Mouse (Mus musculus): ENCODE data around the gene Spcs1. TPM values are rescaled to one million over a fixed set of nuclear protein-coding genes. Genes with fewer than 3 reads are reported as not detected.

Spcs1 gene
- total RNA-seq (2014; rRNA removed; ENCODE audit: low replicate concordance) = 309 and 340 TPM in 2 replicates
- polyA plus RNA-seq (2015; fragmentation: Nextera tagmentation; extraction: Ambion mirVana) = 429 and 459 TPM in 2 replicates

GRCm38 (mm10) chr14:31001307-31002205, at the start of gene Spcs1, which contains the start of gene Glt8d1:
Gene Spcs1, minus strand, starts transcription at chr14:31001672.
Gene Glt8d1, plus strand, starts transcription at chr14:31001400.
- Histone ChIP-seq H3K4me3 (ENCODE audit: low read depth, low read length) (peak within 1 kb of the TSS; percentile 97), H3K36me3 (replicated peaks; ENCODE audit: control insufficient read depth, insufficient read depth, low read length) (peaks cover 14% of the 10 kb centered on the region), H3K4me2 (ENCODE audit: low read depth, low read length) (peak within 1 kb of the TSS; percentile 74), H3K4me1 (ENCODE audit: control insufficient read depth, insufficient read depth) (peaks cover 10% of the 10 kb centered on the region), H3K27ac (ENCODE audit: low read depth) (peak within 1 kb of the TSS; percentile 86), H3K27me3 (ENCODE audit: control insufficient read depth, insufficient read depth, low read length) (no peaks in the 10 kb centered on the region), H3K9me3 (replicated peaks; ENCODE audit: control insufficient read depth, low read length) (no peaks in the 10 kb centered on the region), H3K9ac (replicated peaks; ENCODE audit: low read depth, low read length) (peak within 1 kb of the TSS; percentile 74)
- under 1% methylated on average over 78 of the region's 84 CpGs for WGBS
- DNase-seq (ENCODE audit: low spot score) = peak; percentile 79
- peak; percentile 93 for ATAC-seq (ENCODE audit: insufficient read depth, low read depth)
- TF ChIP-seq EP300 (IDR thresholded peaks at IDR 0.05; ENCODE audit: low read depth) (0 out of 2 replicates have a peak, but pooled peaks have one; percentile 40), CTCF (IDR thresholded peaks at IDR 0.05; ENCODE audit: low read depth) (no peak)

GRCm38 (mm10) chr14:31045817-31046216, 44.3 kb upstream of the Spcs1 start:
- no peaks in the 10 kb centered on the region for H3K4me1 ChIP-seq (ENCODE audit: control insufficient read depth, insufficient read depth)
- no peak overlapping the region for H3K4me2 ChIP-seq (ENCODE audit: low read depth, low read length)
- TF ChIP-seq CTCF (IDR thresholded peaks at IDR 0.05; ENCODE audit: low read depth) (no peak), EP300 (IDR thresholded peaks at IDR 0.05; ENCODE audit: low read depth) (no peak)
- H3K9me3 ChIP-seq (replicated peaks; ENCODE audit: control insufficient read depth, low read length) = no peaks in the 10 kb centered on the region
- no peaks in the 10 kb centered on the region for H3K27me3 ChIP-seq (ENCODE audit: control insufficient read depth, insufficient read depth, low read length)
- no peak overlapping the region for H3K9ac ChIP-seq (replicated peaks; ENCODE audit: low read depth, low read length)
- ATAC-seq (ENCODE audit: insufficient read depth, low read depth) = no peak
- H3K36me3 ChIP-seq (replicated peaks; ENCODE audit: control insufficient read depth, insufficient read depth, low read length) = peaks cover 75% of the 10 kb centered on the region
- whole genome bisulfite sequencing = 92% methylated on average over 1 of the region's 1 CpGs
- no peak overlapping the region for H3K27ac ChIP-seq (ENCODE audit: low read depth)
- no peak overlapping the region for H3K4me3 ChIP-seq (ENCODE audit: low read depth, low read length)
- DNase-seq (ENCODE audit: low spot score) = no peak

GRCm38 (mm10) chr14:31045296-31045695, 43.8 kb upstream of the Spcs1 start:
- 89% methylated on average over 5 of the region's 5 CpGs for WGBS
- Histone ChIP-seq H3K4me3 (ENCODE audit: low read depth, low read length) (no peak overlapping the region), H3K9me3 (replicated peaks; ENCODE audit: control insufficient read depth, low read length) (no peaks in the 10 kb centered on the region), H3K27me3 (ENCODE audit: control insufficient read depth, insufficient read depth, low read length) (no peaks in the 10 kb centered on the region), H3K27ac (ENCODE audit: low read depth) (no peak overlapping the region), H3K4me2 (ENCODE audit: low read depth, low read length) (no peak overlapping the region), H3K4me1 (ENCODE audit: control insufficient read depth, insufficient read depth) (no peaks in the 10 kb centered on the region), H3K9ac (replicated peaks; ENCODE audit: low read depth, low read length) (no peak overlapping the region), H3K36me3 (replicated peaks; ENCODE audit: control insufficient read depth, insufficient read depth, low read length) (peaks cover 69% of the 10 kb centered on the region)
- ATAC-seq (ENCODE audit: insufficient read depth, low read depth) (no peak), DNase-seq (ENCODE audit: low spot score) (no peak)
- TF ChIP-seq CTCF (IDR thresholded peaks at IDR 0.05; ENCODE audit: low read depth) = no peak
- no peak for TF ChIP-seq EP300 (IDR thresholded peaks at IDR 0.05; ENCODE audit: low read depth)

GRCm38 (mm10) chr14:31025785-31026184, 24.3 kb upstream of the Spcs1 start:
- no peak for ATAC-seq (ENCODE audit: insufficient read depth, low read depth)
- 76% methylated on average over 3 of the region's 3 CpGs for WGBS
- peaks cover 61% of the 10 kb centered on the region for H3K36me3 ChIP-seq (replicated peaks; ENCODE audit: control insufficient read depth, insufficient read depth, low read length)
- H3K27ac ChIP-seq (ENCODE audit: low read depth) = no peak overlapping the region
- H3K27me3 ChIP-seq (ENCODE audit: control insufficient read depth, insufficient read depth, low read length) = no peaks in the 10 kb centered on the region
- TF ChIP-seq CTCF (IDR thresholded peaks at IDR 0.05; ENCODE audit: low read depth) = peak; percentile 28; the same call in 1 of the 2 replicates
- TF ChIP-seq EP300 (IDR thresholded peaks at IDR 0.05; ENCODE audit: low read depth) = no peak
- H3K9ac ChIP-seq (replicated peaks; ENCODE audit: low read depth, low read length) = no peak overlapping the region
- H3K9me3 ChIP-seq (replicated peaks; ENCODE audit: control insufficient read depth, low read length) = no peaks in the 10 kb centered on the region
- no peak for DNase-seq (ENCODE audit: low spot score)
- 0 out of 2 replicates have a peak, but pooled peaks cover under 1% of the 10 kb centered on the region for H3K4me1 ChIP-seq (ENCODE audit: control insufficient read depth, insufficient read depth)
- H3K4me2 ChIP-seq (ENCODE audit: low read depth, low read length) = no peak overlapping the region
- H3K4me3 ChIP-seq (ENCODE audit: low read depth, low read length) = no peak overlapping the region

- ATAC-seq (ENCODE audit: insufficient read depth, low read depth) = no peak
Measured at GRCm38 (mm10) chr14:31022579-31022978, 21.1 kb upstream of the Spcs1 start.

More at GRCm38 (mm10) chr14:31022579-31022978, 21.1 kb upstream of the Spcs1 start:
- Histone ChIP-seq H3K4me2 (ENCODE audit: low read depth, low read length) (no peak overlapping the region), H3K9me3 (replicated peaks; ENCODE audit: control insufficient read depth, low read length) (no peaks in the 10 kb centered on the region), H3K27ac (ENCODE audit: low read depth) (no peak overlapping the region), H3K27me3 (ENCODE audit: control insufficient read depth, insufficient read depth, low read length) (no peaks in the 10 kb centered on the region), H3K36me3 (replicated peaks; ENCODE audit: control insufficient read depth, insufficient read depth, low read length) (peaks cover 34% of the 10 kb centered on the region), H3K4me1 (ENCODE audit: control insufficient read depth, insufficient read depth) (peaks cover 19% of the 10 kb centered on the region), H3K4me3 (ENCODE audit: low read depth, low read length) (no peak overlapping the region), H3K9ac (replicated peaks; ENCODE audit: low read depth, low read length) (no peak overlapping the region)
- TF ChIP-seq EP300 (IDR thresholded peaks at IDR 0.05; ENCODE audit: low read depth) = no peak
- no peak for DNase-seq (ENCODE audit: low spot score)
- 17% methylated on average over 1 of the region's 1 CpGs for WGBS

Measured in heart, postnatal 0 days (tissue).